Mouse (Mus musculus): Measurements from ENCODE around the gene Oas1d. TPM values are rescaled to one million over a fixed set of nuclear protein-coding genes. Genes with fewer than 3 reads are reported as not detected.
"Not testable (repeated sequence)": the region's sequence is repeated elsewhere in the genome, so short reads cannot be mapped to it uniquely, and the experiment has no call there.

Oas1d gene
- polyA plus RNA-seq, 1 experiment = not detected

DNA sequence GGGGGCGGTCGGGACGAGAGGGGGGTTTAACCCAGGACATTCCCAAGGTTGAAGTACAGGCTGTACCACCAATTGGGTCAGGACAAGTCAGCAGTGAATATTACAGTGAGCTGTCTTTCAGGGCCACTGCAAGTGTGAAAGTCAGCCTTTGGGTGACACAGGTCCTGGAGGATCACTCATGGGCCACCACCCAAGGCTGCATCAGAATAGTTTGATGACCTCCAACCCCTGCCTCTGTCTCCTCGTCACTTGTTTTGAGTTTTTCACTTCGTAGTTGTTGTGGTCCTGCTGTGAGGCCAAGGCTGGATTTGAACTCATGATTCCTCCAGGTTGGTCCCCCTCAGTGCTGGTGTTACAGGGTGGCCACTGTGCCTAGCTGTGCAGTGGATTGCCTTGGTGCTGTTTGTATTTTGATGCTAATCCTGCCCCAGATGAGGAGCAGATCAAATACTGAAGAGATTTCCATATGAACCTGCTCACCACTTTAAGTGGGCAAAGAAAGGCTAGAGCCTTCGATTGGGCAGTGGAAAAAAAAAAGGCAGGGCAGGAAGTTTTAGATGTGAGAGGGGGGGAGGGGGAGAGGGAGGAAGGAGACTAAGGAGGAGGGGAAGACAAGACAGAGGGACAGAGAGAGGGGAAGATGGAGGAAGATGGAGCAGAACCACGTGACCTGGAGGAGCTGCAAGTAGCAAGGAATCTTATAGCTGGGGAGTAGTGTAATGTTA, 6.0 kb upstream of the Oas1d start:
- no peak overlapping the region for H3K4me3 ChIP-seq
- H3K36me3 ChIP-seq (ENCODE audit: control insufficient read depth, insufficient read depth) = no peaks in the 10 kb centered on the region
- no peak overlapping the region for H3K4me2 ChIP-seq (ENCODE audit: low read depth)
- no peaks in the 10 kb centered on the region for H3K27me3 ChIP-seq (ENCODE audit: control insufficient read depth, insufficient read depth, insufficient read length)
- no peak overlapping the region for H3ac ChIP-seq (ENCODE audit: control insufficient read depth, insufficient read length)
- H3K79me2 ChIP-seq (ENCODE audit: control insufficient read depth, insufficient read depth) = no peaks in the 10 kb centered on the region
- no peak for TF ChIP-seq E2F4 (IDR thresholded peaks at IDR 0.05; ENCODE audit: insufficient read depth)
- TF ChIP-seq SRF (IDR thresholded peaks at IDR 0.05; ENCODE audit: control insufficient read depth, insufficient read length, low read depth) = no peak
- no peak for TF ChIP-seq TCF12 (IDR thresholded peaks at IDR 0.05; ENCODE audit: insufficient read depth, poor library complexity, severe bottlenecking)
- no peak for TF ChIP-seq USF1 (IDR thresholded peaks at IDR 0.05; ENCODE audit: low read depth)

DNA sequence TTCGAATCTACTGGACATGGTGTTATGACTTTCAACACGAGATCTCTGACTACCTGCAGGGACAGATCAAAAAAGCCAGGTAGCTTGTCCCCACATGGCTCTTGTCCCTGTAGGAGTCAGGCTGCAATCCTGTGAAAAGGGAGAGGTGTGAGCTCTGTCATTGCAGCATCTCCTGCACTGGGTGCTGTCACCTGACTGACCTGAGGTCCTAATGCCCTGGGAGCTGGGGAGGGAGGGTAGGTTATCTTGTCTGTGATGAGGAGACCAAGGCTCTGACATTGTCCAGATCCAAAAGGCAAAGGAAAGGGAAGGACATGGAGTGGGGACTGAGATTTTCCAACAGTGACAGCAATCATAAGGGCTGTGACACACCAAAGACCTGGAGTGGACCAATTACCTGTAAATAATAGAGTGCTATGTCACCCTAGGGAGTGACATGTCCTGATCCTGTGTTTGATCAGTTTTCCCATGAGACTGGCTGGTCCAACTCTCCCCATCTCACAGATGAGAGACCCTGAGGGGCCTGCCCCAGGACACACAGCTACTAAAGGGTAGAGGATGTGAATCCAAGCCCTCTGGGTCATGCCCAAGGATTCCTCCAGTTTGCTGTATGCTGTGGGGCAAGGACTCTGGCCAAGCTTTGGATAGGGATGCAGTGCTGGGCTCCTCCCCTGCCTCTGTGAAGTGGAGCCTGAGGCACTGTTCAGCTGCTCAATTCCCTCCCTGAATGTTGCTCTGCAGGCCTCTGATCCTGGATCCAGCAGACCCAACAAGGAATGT, 5.0 kb downstream of the Oas1d start:
- H3K27me3 ChIP-seq (ENCODE audit: control insufficient read depth, insufficient read depth, insufficient read length); H3K4me3 ChIP-seq; H3K79me2 ChIP-seq (ENCODE audit: control insufficient read depth, insufficient read depth); H3K4me2 ChIP-seq (ENCODE audit: low read depth); H3ac ChIP-seq (ENCODE audit: control insufficient read depth, insufficient read length); H3K36me3 ChIP-seq (ENCODE audit: control insufficient read depth, insufficient read depth): not testable (repeated sequence)

DNA sequence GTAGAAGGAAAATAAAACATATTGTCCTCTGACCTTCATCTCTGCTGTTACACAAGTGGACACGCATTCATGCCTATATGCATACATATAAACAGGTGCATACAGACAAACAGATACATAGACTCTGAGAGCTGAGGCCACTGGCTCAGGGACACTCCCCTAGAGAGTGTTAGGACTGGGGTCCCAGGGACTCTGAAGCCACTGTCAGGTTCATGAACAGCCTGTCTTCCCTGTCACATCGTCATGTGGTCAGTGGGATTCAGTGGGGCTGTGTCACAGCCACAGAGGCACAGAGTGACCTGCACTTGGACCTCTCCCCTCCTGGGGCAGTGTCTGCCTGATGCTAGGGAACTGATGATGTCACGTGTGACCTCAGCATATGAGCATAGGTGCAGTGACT, 6.0 kb downstream of the Oas1d start:
- Histone ChIP-seq H3K4me2 (ENCODE audit: low read depth) (no peak overlapping the region), H3K4me3 (no peak overlapping the region), H3K36me3 (ENCODE audit: control insufficient read depth, insufficient read depth) (no peaks in the 10 kb centered on the region), H3ac (ENCODE audit: control insufficient read depth, insufficient read length) (no peak overlapping the region), H3K79me2 (ENCODE audit: control insufficient read depth, insufficient read depth) (no peaks in the 10 kb centered on the region), H3K27me3 (ENCODE audit: control insufficient read depth, insufficient read depth, insufficient read length) (no peaks in the 10 kb centered on the region)
- TF ChIP-seq REST (IDR thresholded peaks at IDR 0.05; ENCODE audit: insufficient read depth, insufficient read length) (no peak), MYOD1 (IDR thresholded peaks at IDR 0.05; ENCODE audit: control insufficient read depth in 1 of 3, insufficient read length in 2 of 3, low read depth in 2 of 3) (no peak), CEBPB (IDR thresholded peaks at IDR 0.05; ENCODE audit: insufficient read depth, poor library complexity, severe bottlenecking) (no peak), TCF12 (IDR thresholded peaks at IDR 0.05; ENCODE audit: insufficient read depth, poor library complexity, severe bottlenecking) (no peak), POLR2AphosphoS2 (IDR thresholded peaks at IDR 0.05; ENCODE audit: insufficient read length, low read depth) (no peak), MAX (IDR thresholded peaks at IDR 0.05; ENCODE audit: low read depth) (no peak), E2F4 (IDR thresholded peaks at IDR 0.05; ENCODE audit: insufficient read depth) (no peak), POLR2A (IDR thresholded peaks at IDR 0.05; ENCODE audit: insufficient read length, low read depth) (no peak), SRF (IDR thresholded peaks at IDR 0.05; ENCODE audit: control insufficient read depth, insufficient read length, low read depth) (no peak), USF1 (IDR thresholded peaks at IDR 0.05; ENCODE audit: low read depth) (no peak)

DNA sequence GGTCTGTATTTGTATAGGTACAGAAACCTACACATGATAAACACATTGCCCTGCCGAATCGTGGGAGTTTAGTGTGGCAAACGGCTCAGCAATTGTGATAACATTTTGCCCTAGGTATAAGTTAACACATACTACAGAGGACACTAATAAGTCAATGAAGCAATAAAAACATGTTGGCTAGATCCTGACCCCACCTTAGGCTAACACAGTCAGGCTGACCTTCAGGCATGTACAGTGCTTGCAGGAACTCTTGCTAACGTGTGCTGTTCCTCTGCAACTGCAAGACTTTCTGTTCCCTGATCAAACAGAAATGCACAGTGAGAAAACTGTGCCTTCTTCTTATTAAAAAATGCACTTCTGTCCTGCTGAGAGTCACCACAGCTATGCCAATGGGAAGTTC, 9.6 kb downstream of the Oas1d start:
- no peak overlapping the region for H3K4me3 ChIP-seq
- H3ac ChIP-seq (ENCODE audit: control insufficient read depth, insufficient read length) = no peak overlapping the region
- no peaks in the 10 kb centered on the region for H3K79me2 ChIP-seq (ENCODE audit: control insufficient read depth, insufficient read depth)
- H3K27me3 ChIP-seq (ENCODE audit: control insufficient read depth, insufficient read depth, insufficient read length) = no peaks in the 10 kb centered on the region
- no peaks in the 10 kb centered on the region for H3K36me3 ChIP-seq (ENCODE audit: control insufficient read depth, insufficient read depth)
- TF ChIP-seq TCF3 (IDR thresholded peaks at IDR 0.05; ENCODE audit: insufficient read length, low read depth) = no peak
- no peak for TF ChIP-seq REST (IDR thresholded peaks at IDR 0.05; ENCODE audit: insufficient read depth, insufficient read length)
- no peak for TF ChIP-seq CEBPB (IDR thresholded peaks at IDR 0.05; ENCODE audit: insufficient read depth, poor library complexity, severe bottlenecking)
- TF ChIP-seq E2F4 (IDR thresholded peaks at IDR 0.05; ENCODE audit: insufficient read depth) = no peak
- TF ChIP-seq POLR2AphosphoS2 (IDR thresholded peaks at IDR 0.05; ENCODE audit: insufficient read length, low read depth) = no peak
- TF ChIP-seq MYOG (IDR thresholded peaks at IDR 0.05; ENCODE audit: control insufficient read depth in 1 of 3, insufficient read depth in 1 of 3, insufficient read length in 2 of 3, low read depth in 2 of 3) = no peak
- no peak for TF ChIP-seq USF1 (IDR thresholded peaks at IDR 0.05; ENCODE audit: low read depth)
- no peak for TF ChIP-seq TCF12 (IDR thresholded peaks at IDR 0.05; ENCODE audit: insufficient read depth, poor library complexity, severe bottlenecking)
- no peak for TF ChIP-seq SRF (IDR thresholded peaks at IDR 0.05; ENCODE audit: control insufficient read depth, insufficient read length, low read depth)
- no peak for TF ChIP-seq POLR2A (IDR thresholded peaks at IDR 0.05; ENCODE audit: insufficient read length, low read depth)
- no peak for TF ChIP-seq MYOD1 (IDR thresholded peaks at IDR 0.05; ENCODE audit: control insufficient read depth in 1 of 3, insufficient read length in 2 of 3, low read depth in 2 of 3)
- no peak for TF ChIP-seq MAX (IDR thresholded peaks at IDR 0.05; ENCODE audit: low read depth)
- no peak overlapping the region for H3K4me2 ChIP-seq (ENCODE audit: low read depth)

DNA sequence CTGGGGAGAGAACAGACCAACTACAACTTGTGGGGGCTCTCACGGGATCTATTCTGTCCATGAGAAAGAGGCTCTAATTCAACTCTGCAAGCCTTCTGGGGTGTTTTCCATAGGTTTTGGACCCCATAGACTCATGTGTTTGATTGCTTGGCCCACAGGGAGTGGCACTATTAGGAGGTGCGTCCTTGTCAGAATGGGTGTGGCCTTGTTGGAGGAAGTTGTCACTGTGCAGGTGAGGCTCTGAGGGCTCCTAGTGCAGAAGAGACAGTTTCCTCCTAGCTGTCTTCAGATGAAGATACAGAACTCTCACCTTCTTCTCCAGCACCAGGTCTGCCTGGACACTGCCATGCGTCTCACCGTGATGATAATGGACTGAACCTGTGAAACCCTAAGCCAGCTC, 10.2 kb downstream of the Oas1d start:
- not testable (repeated sequence) for H3K79me2 ChIP-seq (ENCODE audit: control insufficient read depth, insufficient read depth); H3K4me2 ChIP-seq (ENCODE audit: low read depth); H3K4me3 ChIP-seq; H3K36me3 ChIP-seq (ENCODE audit: control insufficient read depth, insufficient read depth); H3K27me3 ChIP-seq (ENCODE audit: control insufficient read depth, insufficient read depth, insufficient read length); H3ac ChIP-seq (ENCODE audit: control insufficient read depth, insufficient read length)

DNA sequence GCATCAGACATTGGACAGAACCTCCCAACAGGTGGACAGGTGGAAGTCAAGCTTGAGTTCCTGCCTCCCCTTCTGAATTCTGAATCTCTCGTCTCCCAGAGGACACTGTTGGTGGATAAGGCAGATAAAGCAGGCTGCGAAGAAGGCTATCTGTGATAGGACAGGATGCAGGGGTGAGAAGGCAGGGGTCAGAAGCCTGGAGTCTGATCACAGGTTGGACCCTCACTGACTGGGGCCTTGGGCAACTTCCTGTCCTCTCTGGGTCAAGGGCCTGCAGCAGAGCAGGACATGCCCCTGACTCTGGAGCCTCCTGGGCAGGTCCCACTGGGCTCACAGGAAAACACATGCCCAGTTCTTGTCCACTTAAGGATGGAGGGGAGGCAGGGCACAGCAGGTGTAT, 12.0 kb downstream of the Oas1d start:
- H3ac ChIP-seq (ENCODE audit: control insufficient read depth, insufficient read length); H3K27me3 ChIP-seq (ENCODE audit: control insufficient read depth, insufficient read depth, insufficient read length); H3K36me3 ChIP-seq (ENCODE audit: control insufficient read depth, insufficient read depth); H3K4me2 ChIP-seq (ENCODE audit: low read depth); H3K79me2 ChIP-seq (ENCODE audit: control insufficient read depth, insufficient read depth); H3K4me3 ChIP-seq: not testable (repeated sequence)
